Mouse (Mus musculus) lung, postnatal 14 days (tissue): Measurements from ENCODE around the gene Tat.

ENCODE experiments used
- DNase-seq: peaks from one replicate; pipeline ENCODE4 v3.0.0; 2021

The Tat gene

GRCm38 (mm10) chr8:109990224-109990623 lies at the start of gene Tat:
Tat (plus strand) TSS chr8:109990437.
- no peak for DNase-seq

- no peak for DNase-seq
Measured at GRCm38 (mm10) chr8:109941606-109942360, 48.5 kb upstream of the Tat start.

- DNase-seq: no peak
Measured at GRCm38 (mm10) chr8:109945153-109945632, 45.0 kb upstream of the Tat start.

- no peak for DNase-seq
Measured at GRCm38 (mm10) chr8:109945694-109946093, 44.5 kb upstream of the Tat start.

GRCm38 (mm10) chr8:109946272-109946671 lies 44.0 kb upstream of the Tat start:
- no peak for DNase-seq

- DNase-seq: peak; percentile 37
Measured at GRCm38 (mm10) chr8:109947447-109948284, 42.6 kb upstream of the Tat start.

GRCm38 (mm10) chr8:109948285-109948564 lies 42.0 kb upstream of the Tat start:
- DNase-seq: no peak

- DNase-seq: no peak
Measured at GRCm38 (mm10) chr8:109952171-109952570, 38.1 kb upstream of the Tat start.

- no peak for DNase-seq
Measured at GRCm38 (mm10) chr8:109954486-109954948, 35.7 kb upstream of the Tat start.

- no peak for DNase-seq
Measured at GRCm38 (mm10) chr8:109957167-109958028, 32.8 kb upstream of the Tat start.

GRCm38 (mm10) chr8:109958036-109958655 lies 32.1 kb upstream of the Tat start:
- no peak for DNase-seq

- no peak for DNase-seq
Measured at GRCm38 (mm10) chr8:109959112-109959511, 31.1 kb upstream of the Tat start.

GRCm38 (mm10) chr8:109961693-109962367 lies 28.4 kb upstream of the Tat start, which contains the start of gene Marveld3:
Marveld3 (minus strand) TSS chr8:109962203.
- peak; percentile 80 for DNase-seq

- no peak for DNase-seq
Measured at GRCm38 (mm10) chr8:109962896-109963295, 27.3 kb upstream of the Tat start.

- no peak for DNase-seq
Measured at GRCm38 (mm10) chr8:109963421-109963820, 26.8 kb upstream of the Tat start.

GRCm38 (mm10) chr8:109964106-109964505 lies 26.1 kb upstream of the Tat start:
- DNase-seq: no peak

GRCm38 (mm10) chr8:109968837-109969236 lies 21.4 kb upstream of the Tat start:
- DNase-seq: no peak

- no peak for DNase-seq
Measured at GRCm38 (mm10) chr8:109970323-109970722, 19.9 kb upstream of the Tat start.

GRCm38 (mm10) chr8:109972901-109973300 lies 17.3 kb upstream of the Tat start:
- DNase-seq: no peak

- no peak for DNase-seq
Measured at GRCm38 (mm10) chr8:109979339-109979738, 10.9 kb upstream of the Tat start.

- DNase-seq: no peak
Measured at GRCm38 (mm10) chr8:109982386-109983105, 7.7 kb upstream of the Tat start.
